Mouse (Mus musculus) megakaryocyte-erythroid progenitor cell, adult 5-6 weeks (primary cell): ENCODE measurements around the gene Spata4. TPM values are rescaled to one million over a fixed set of nuclear protein-coding genes. Genes with fewer than 3 reads are reported as not detected.

Source experiments
- total RNA-seq, 2 experiments: library from RNA; stranded (forward) in 1 of 2; stranded (reverse) in 1 of 2; fragments of 200-1000, 215-1000 nt in 1 of 2; fragments of >200 nt in 1 of 2; fragmentation: Nextera tagmentation in 1 of 2; gene quantifications; 2 replicates each; pipeline ENCODE4 v1.2.3; 2014 to 2017

Gene Spata4
- total RNA-seq, 2 experiments from 2014 or later, result not detected

Other genes starting within 250 kb of the Spata4 start
- not detected in 2 replicates for gene Asb5, start 71.2 kb upstream of the Spata4 start, total RNA-seq (2014; fragmentation: Nextera tagmentation)
- not detected in 2 replicates for gene Asb5, start 71.2 kb upstream of the Spata4 start, total RNA-seq (2017)
- gene Spcs3, start 70.8 kb upstream of the Spata4 start, total RNA-seq (2014; fragmentation: Nextera tagmentation), result 110 and 122 TPM in 2 replicates
- 117 and 132 TPM in 2 replicates for gene Spcs3, start 70.8 kb upstream of the Spata4 start, total RNA-seq (2017)